Mouse (Mus musculus): ENCODE measurements at regions not wholly inside any gene's neighbourhood (a gene's known extent, or its start where the extent isn't known, plus 50 kb on each side); places are given as distances from the start of the nearest gene placed in this dataset.

DNA sequence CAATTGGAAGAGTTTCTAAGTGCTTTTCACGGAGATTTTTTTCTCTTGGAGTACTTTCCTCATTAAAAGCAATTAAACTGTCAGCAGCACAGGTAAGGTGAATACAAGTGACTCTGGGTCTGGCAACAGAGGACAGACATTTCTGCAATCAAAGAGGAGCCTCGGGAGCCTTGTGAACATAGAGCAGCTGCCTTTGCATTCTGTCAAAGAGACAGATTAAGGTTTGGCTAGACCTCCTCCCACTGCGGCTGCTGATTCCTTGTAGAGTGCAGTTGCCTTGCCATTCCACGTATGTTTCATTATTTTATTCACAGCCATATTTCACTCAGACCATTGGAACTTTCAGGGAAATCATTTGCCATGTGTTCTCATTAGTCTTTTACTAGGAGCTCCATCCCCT, 563.0 kb upstream of the Gnpda2 start:
- peak in 1 of 2 experiments; percentile 33 for DNase-seq (ENCODE audit: inconsistent age in 2 of 2, low spot score in 1 of 2)

All from adrenal gland, adult (tissue).